Mouse (Mus musculus) heart, embryonic 16.5 days (tissue): ENCODE measurements around the gene Nalcn. TPM values are rescaled to one million over a fixed set of nuclear protein-coding genes. Genes with fewer than 3 reads are reported as not detected.

ENCODE experiments used
- ATAC-seq: fragments of 200-750 bp; cut with Nextera tagmentation; replicated peaks from 2 replicates; pipeline ENCODE4 v1.8.0; 2017; ENCODE audit warnings: moderate number of reproducible peaks; ENCODE audit not compliant: insufficient read depth, low FRiP score; ENCODE audit errors: extremely low read depth
- H3K27ac ChIP-seq: fragments of 300-500 bp; sonication (generic); 2 replicates; pipeline ENCODE4 v1.5.1; 2014; ENCODE audit warnings: mild to moderate bottlenecking, low read length, control low read depth, moderate library complexity
- H3K27me3 ChIP-seq: fragments of 300-500 bp; sonication (generic); 2 replicates; pipeline ENCODE4 v1.6.1; 2014; ENCODE audit warnings: low read length, mixed read lengths; ENCODE audit not compliant: control insufficient read depth, insufficient read depth
- H3K36me3 ChIP-seq: fragments of 300-500 bp; sonication (generic); 2 replicates; pipeline ENCODE4 v1.6.1; 2014; ENCODE audit not compliant: control insufficient read depth, insufficient read depth
- H3K4me1 ChIP-seq: fragments of 300-500 bp; sonication (generic); 2 replicates; pipeline ENCODE4 v1.6.1; 2014; ENCODE audit warnings: low read length, mixed read lengths; ENCODE audit not compliant: control insufficient read depth, insufficient read depth
- H3K4me2 ChIP-seq: fragments of 300-500 bp; sonication (generic); 2 replicates; pipeline ENCODE4 v1.6.1; 2014; ENCODE audit warnings: low read depth, mild to moderate bottlenecking, control low read depth, low read length
- H3K4me3 ChIP-seq: fragments of 300-500 bp; sonication (generic); 2 replicates; pipeline ENCODE4 v1.5.1; 2014; ENCODE audit warnings: mild to moderate bottlenecking, control low read depth, low read length
- H3K9ac ChIP-seq: fragments of 300-500 bp; sonication (generic); 2 replicates; pipeline ENCODE4 v1.6.1; 2014; ENCODE audit warnings: low read length, control low read depth
- H3K9me3 ChIP-seq: fragments of 300-500 bp; sonication (generic); replicated peaks from 2 replicates; pipeline ENCODE4 v1.6.1; 2016; ENCODE audit warnings: low read length; ENCODE audit not compliant: control insufficient read depth
- WGBS: fragments of 180-500 bp; shearing (Covaris S2); extraction: QIAGEN DNeasy Blood & Tissue Kit; methylation state at CpG from one replicate; pipeline ENCODE4 v1.1.7; 2014; 5-methylcytosine and 5-hydroxymethylcytosine counted together
- polyA plus RNA-seq: library from polyadenylated mRNA; unstranded; fragments of >200 nt; fragmentation: Nextera tagmentation; extraction: Ambion mirVana; gene quantifications from 2 replicates; pipeline ENCODE4 v1.2.1, GENCODE M21; 2015

Nalcn gene
- polyA plus RNA-seq, 1 experiment from 2014 or later = 0.09 TPM

DNA sequence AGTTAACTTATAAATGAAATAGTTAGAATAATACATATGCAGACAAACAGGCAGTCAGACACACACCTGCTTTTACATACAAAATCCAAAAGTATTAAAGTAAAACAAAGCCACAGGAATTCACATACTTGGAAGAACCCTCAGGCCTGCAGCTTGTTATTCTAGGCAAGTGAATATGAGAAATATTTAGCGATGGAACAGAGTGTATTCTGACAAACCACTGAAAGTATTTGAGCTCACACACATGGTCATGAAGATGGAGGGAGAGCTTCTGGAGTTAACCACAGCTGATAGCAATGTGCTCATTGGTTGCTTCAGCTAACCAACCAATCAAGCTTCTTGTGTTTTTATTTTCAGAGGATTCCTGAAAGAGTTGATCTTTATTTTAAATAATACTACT lies 93.9 kb downstream of the Nalcn start:
- Histone ChIP-seq H3K27me3 (no peaks in the 10 kb centered on the region), H3K4me3 (no peak overlapping the region), H3K9me3 (no peaks in the 10 kb centered on the region), H3K27ac (no peak overlapping the region), H3K9ac (no peak overlapping the region), H3K4me2 (no peak overlapping the region), H3K4me1 (0 out of 2 replicates have a peak, but pooled peaks cover 2% of the 10 kb centered on the region), H3K36me3 (no peaks in the 10 kb centered on the region)
- 72% methylated on average over 1 of the region's 1 CpGs for WGBS
- no peak for ATAC-seq

DNA sequence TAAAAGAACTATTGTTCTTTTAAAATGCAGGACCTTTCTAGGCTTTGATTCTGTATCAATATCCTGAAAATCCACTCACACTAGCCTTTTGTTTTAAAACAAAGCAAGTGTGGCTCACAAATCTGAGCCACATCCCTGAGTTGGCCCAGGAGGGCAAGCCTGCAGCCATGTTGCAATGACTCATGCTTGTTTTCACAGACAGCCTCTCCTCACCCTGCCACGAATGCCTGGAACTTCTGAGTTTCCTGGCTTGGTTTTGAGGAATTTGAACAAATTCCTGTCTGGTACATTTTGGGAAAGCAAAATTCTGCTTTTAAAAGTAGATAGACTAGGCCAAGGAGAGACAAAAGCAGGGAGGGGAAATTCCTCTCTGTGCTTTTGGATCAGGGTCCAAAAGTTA lies 95.7 kb downstream of the Nalcn start:
- no peaks in the 10 kb centered on the region for H3K36me3 ChIP-seq
- 0 out of 2 replicates have a peak, but pooled peaks cover 2% of the 10 kb centered on the region for H3K4me1 ChIP-seq
- no peak overlapping the region for H3K4me2 ChIP-seq
- no peaks in the 10 kb centered on the region for H3K27me3 ChIP-seq
- no peak overlapping the region for H3K27ac ChIP-seq
- H3K9ac ChIP-seq = no peak overlapping the region
- 28% methylated on average over 1 of the region's 1 CpGs for WGBS
- no peak overlapping the region for H3K4me3 ChIP-seq
- no peak; the same call in 1 of the 2 replicates for ATAC-seq
- no peaks in the 10 kb centered on the region for H3K9me3 ChIP-seq

DNA sequence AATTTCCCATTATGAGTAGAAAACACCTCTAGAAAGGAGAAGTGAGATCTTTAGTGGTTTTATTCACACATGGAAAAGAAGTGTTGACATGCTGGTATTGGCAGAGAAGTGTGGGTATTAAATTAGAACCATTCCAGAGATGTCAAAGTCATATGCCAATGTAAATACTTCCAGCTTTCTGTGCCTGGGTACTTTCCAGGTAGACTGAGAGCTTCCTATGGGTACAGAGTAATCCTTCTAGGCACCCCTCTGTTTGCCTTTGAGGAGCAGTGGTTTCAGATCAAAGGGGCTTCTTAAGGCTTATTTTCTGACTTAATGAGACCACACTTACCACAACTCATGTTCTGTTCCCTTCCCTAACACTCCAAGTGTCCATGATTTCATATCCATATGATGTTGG lies 97.8 kb downstream of the Nalcn start:
- Histone ChIP-seq H3K27me3 (no peaks in the 10 kb centered on the region), H3K27ac (no peak overlapping the region), H3K4me1 (0 out of 2 replicates have a peak, but pooled peaks cover 2% of the 10 kb centered on the region), H3K4me2 (no peak overlapping the region), H3K9ac (no peak overlapping the region), H3K36me3 (no peaks in the 10 kb centered on the region), H3K4me3 (no peak overlapping the region), H3K9me3 (no peaks in the 10 kb centered on the region)
- no peak for ATAC-seq

DNA sequence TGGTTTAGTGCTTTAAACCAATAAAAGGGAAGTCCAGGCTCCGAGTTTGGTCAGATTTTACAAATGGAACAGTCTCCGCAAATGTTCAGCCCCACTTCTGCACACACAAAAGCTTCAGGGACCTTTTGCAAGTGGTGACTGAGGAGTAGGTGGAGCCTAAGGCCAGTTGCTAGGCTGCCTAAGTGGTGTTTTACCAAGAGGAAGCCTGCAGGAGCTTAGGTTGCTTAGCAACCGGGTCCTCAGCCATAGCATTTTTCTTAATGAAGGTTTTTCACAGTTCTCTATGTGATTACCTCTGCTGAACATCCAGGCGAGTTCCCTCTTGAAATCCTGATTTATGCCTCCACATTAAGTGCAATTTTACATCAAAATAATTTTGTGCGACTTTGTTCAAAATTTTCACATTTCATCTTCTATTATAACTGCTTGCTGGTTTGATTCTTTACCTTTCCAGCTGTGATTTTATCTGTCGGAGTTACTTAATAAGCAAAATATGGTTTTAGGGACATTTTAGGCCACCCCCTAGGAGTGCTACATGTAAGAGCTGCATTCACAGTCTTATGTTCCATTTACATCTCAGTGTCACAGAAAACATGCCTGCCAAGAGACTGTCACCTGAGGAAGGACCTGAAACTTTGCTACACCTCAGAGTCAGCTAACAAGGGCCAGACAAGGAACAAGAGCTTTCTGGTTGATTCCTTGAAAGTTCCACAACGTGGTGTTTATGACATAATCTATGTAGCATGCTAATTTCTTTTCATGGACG lies 113.4 kb downstream of the Nalcn start:
- H3K27ac ChIP-seq = no peak overlapping the region
- H3K27me3 ChIP-seq = no peaks in the 10 kb centered on the region
- H3K4me2 ChIP-seq = no peak overlapping the region
- WGBS = 39% methylated on average over 8 of the region's 8 CpGs
- H3K9me3 ChIP-seq = no peaks in the 10 kb centered on the region
- no peaks in the 10 kb centered on the region for H3K36me3 ChIP-seq
- ATAC-seq = no peak
- H3K4me3 ChIP-seq = no peak overlapping the region
- H3K9ac ChIP-seq = no peak overlapping the region
- peaks cover 4% of the 10 kb centered on the region for H3K4me1 ChIP-seq

DNA sequence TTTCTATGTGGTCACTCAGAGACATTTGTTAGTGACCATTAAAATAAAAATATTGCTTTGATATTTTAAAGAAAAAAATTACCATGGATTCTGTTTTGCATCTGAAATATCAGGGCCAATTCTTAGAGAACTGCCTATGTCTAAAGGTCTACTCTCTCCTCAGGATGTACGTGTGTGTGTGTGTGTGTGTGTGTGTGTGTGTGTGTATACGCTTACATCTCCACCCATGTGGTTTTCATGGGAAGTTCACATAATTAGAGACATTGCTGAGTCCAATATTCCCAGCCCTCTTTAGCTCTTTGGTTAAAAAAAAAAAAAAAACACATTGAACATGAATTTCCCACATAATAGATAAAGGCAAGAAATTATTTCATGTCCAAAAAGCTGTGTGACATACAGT lies 114.0 kb downstream of the Nalcn start:
- Histone ChIP-seq H3K9ac (no peak overlapping the region), H3K9me3 (no peaks in the 10 kb centered on the region), H3K27ac (no peak overlapping the region), H3K36me3 (no peaks in the 10 kb centered on the region), H3K4me1 (peaks cover 4% of the 10 kb centered on the region), H3K4me2 (no peak overlapping the region), H3K27me3 (no peaks in the 10 kb centered on the region), H3K4me3 (no peak overlapping the region)
- WGBS = 72% methylated on average over 2 of the region's 2 CpGs
- ATAC-seq = no peak

DNA sequence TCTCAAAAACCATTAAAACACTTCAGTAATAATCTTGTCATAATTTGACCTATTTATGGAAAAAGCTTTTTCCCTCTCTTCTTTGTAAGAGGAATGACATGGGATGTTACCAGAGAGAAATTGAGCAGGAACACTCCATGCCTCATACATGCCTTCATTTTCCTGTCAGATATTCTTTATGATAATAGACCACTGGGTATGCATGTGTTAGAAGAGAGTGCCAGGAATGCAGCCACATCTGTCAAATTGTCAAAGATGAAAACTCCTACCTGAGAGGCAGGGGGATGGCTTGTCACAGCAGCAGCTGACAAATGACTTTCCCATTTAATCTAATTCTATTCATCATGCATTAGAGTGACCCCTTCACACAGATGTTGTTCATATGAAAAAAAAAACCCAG lies 131.4 kb downstream of the Nalcn start:
- Histone ChIP-seq H3K9me3 (no peaks in the 10 kb centered on the region), H3K36me3 (no peaks in the 10 kb centered on the region), H3K27me3 (no peaks in the 10 kb centered on the region), H3K4me1 (no peaks in the 10 kb centered on the region), H3K4me3 (no peak overlapping the region), H3K4me2 (no peak overlapping the region), H3K9ac (no peak overlapping the region), H3K27ac (no peak overlapping the region)
- ATAC-seq = no peak

DNA sequence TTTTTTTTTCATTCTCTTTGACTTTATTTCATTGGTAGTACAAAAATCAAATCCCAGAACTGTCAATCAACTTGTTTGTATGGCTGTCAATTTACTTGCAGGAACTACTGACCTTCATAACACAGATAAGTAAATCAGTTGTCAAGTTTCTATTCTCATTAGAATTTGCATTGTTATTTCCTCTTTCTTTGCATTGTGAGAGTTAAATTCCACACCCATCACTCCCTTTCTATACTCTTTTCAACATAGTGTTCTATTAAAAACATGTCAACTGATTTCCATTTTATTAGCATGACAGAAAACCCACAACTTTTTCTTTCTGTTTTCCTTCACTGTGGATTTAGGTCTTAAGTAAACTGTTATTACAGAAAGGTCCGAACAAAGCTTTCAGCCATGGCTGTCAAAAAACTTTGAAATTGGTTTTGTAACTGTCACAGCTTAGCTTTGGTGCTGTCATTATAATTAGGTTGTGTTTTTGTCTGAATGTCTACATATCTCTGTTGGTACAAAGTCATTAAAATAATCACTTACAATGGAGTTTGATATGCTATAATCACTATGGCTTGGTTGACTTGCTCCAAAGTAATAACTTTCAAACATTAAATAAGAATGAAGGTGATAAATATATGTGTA lies 138.3 kb downstream of the Nalcn start:
- Histone ChIP-seq H3K27me3 (no peaks in the 10 kb centered on the region), H3K9me3 (no peaks in the 10 kb centered on the region), H3K9ac (no peak overlapping the region), H3K27ac (no peak overlapping the region), H3K4me1 (no peaks in the 10 kb centered on the region), H3K4me3 (no peak overlapping the region), H3K4me2 (no peak overlapping the region), H3K36me3 (no peaks in the 10 kb centered on the region)
- 69% methylated on average over 1 of the region's 1 CpGs for WGBS
- ATAC-seq = no peak

DNA sequence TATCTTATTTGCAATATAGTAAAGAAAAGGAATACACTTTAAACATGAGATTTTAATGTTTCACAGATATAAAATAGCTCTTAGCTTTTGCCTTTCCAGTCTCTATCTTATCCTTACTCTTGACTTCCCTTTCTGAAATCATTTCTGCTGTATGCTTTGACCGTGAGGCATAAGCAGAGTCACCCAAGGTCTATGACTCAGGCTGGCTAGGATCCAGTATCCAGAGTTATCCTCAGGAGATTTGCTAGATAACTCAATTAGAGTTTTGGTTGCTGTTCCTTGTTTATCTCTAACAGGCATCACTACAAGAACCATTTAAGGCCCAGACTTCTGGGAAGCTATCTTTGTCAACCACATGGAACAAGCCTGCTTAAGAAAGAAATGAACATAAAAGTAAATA lies 164.9 kb downstream of the Nalcn start:
- 53% methylated on average over 1 of the region's 1 CpGs for WGBS
- ATAC-seq = no peak
- H3K27me3 ChIP-seq = no peaks in the 10 kb centered on the region
- no peaks in the 10 kb centered on the region for H3K4me1 ChIP-seq
- H3K9ac ChIP-seq = no peak overlapping the region
- no peaks in the 10 kb centered on the region for H3K9me3 ChIP-seq
- H3K36me3 ChIP-seq = no peaks in the 10 kb centered on the region
- H3K4me3 ChIP-seq = no peak overlapping the region
- no peak overlapping the region for H3K4me2 ChIP-seq
- no peak overlapping the region for H3K27ac ChIP-seq

DNA sequence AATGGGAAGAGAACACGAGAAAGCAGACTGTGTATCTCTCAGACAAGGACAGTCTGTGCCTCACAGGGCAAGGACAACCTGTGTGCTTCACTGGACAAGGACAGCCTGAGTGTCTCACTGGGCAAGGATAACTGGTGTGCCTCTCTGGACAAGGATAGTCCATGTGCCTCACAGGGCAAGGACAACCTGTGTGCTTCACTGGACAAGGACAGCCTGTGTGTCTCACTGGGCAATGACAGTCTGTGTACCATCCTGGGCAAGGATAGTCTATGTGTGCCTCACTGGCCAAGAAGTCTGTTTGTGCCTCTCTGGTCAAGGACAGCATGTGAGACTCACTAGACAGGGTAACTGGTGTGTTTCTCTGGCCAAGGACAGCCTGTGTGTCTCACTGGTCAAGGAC lies 180.9 kb downstream of the Nalcn start:
- Histone ChIP-seq H3K4me1 (no peaks in the 10 kb centered on the region), H3K4me2 (no peak overlapping the region), H3K36me3 (no peaks in the 10 kb centered on the region), H3K9ac (no peak overlapping the region), H3K27ac (no peak overlapping the region), H3K9me3 (no peaks in the 10 kb centered on the region), H3K4me3 (no peak overlapping the region), H3K27me3 (no peaks in the 10 kb centered on the region)
- 55% methylated on average over 1 of the region's 1 CpGs for WGBS
- ATAC-seq = no peak
